Mouse (Mus musculus): ENCODE results near the gene Trmo.

- no peak for TF ChIP-seq GATA1 (IDR thresholded peaks at IDR 0.05; ENCODE audit: low read length)
- TF ChIP-seq TAL1 (IDR thresholded peaks at IDR 0.05; ENCODE audit: low read length) = no peak
Observed at GRCm38 (mm10) chr4:46413406-46413805, 24.2 kb upstream of the Trmo start, which contains the start of gene Hemgn.

Measured in erythroblast, embryonic 14.5 days (primary cell).